Mouse (Mus musculus) intestine, embryonic 14.5 days (tissue): ENCODE data around the gene Eps15. TPM values are rescaled to one million over a fixed set of nuclear protein-coding genes. Genes with fewer than 3 reads are reported as not detected.

Experiments used
- ATAC-seq: fragments of 200-750 bp; cut with Nextera tagmentation; replicated peaks from 2 replicates; pipeline ENCODE4 v1.8.0; 2017; ENCODE audit warnings: low read depth, moderate number of reproducible peaks, moderate TSS enrichment, moderate library complexity; ENCODE audit not compliant: low FRiP score, low TSS enrichment
- DNase-seq: peaks from one replicate; pipeline ENCODE4 v3.0.0-alpha.2; 2018; ENCODE audit warnings: low spot score
- H3K27ac ChIP-seq: fragments of 300-500 bp; sonication (generic); 2 replicates; pipeline ENCODE4 v1.5.1; 2014; ENCODE audit warnings: low read depth, mild to moderate bottlenecking, control low read depth
- H3K27me3 ChIP-seq: fragments of 300-500 bp; sonication (generic); replicated peaks from 2 replicates; pipeline ENCODE4 v1.6.1; 2014; ENCODE audit warnings: low read length, control low read depth; ENCODE audit not compliant: control insufficient read depth, insufficient read depth
- H3K36me3 ChIP-seq: fragments of 300-500 bp; sonication (generic); 2 replicates; pipeline ENCODE4 v1.6.1; 2014; ENCODE audit warnings: low read length, control low read depth; ENCODE audit not compliant: control insufficient read depth, insufficient read depth
- H3K4me1 ChIP-seq: fragments of 300-500 bp; sonication (generic); replicated peaks from 2 replicates; pipeline ENCODE4 v1.6.1; 2014; ENCODE audit warnings: low read length, control low read depth, mixed read lengths; ENCODE audit not compliant: control insufficient read depth, insufficient read depth
- H3K4me2 ChIP-seq: fragments of 300-500 bp; sonication (generic); 2 replicates; pipeline ENCODE4 v1.6.1; 2014; ENCODE audit warnings: low read length
- H3K4me3 ChIP-seq: fragments of 300-500 bp; sonication (generic); 2 replicates; pipeline ENCODE4 v1.5.1; 2014; ENCODE audit warnings: low read depth, low read length, control low read depth, mixed read lengths
- H3K9ac ChIP-seq: fragments of 300-500 bp; sonication (generic); 2 replicates; pipeline ENCODE4 v1.6.1; 2014; ENCODE audit warnings: mild to moderate bottlenecking, low read length
- H3K9me3 ChIP-seq: fragments of 300-500 bp; sonication (generic); 2 replicates; pipeline ENCODE4 v1.6.1; 2016; ENCODE audit warnings: low read length, control low read depth; ENCODE audit not compliant: control insufficient read depth
- WGBS: fragments of 180-500 bp; shearing (Covaris S2); extraction: QIAGEN DNeasy Blood & Tissue Kit; methylation state at CpG from one replicate; pipeline ENCODE4 v1.1.7; 2014; 5-methylcytosine and 5-hydroxymethylcytosine counted together
- polyA plus RNA-seq: library from polyadenylated mRNA; unstranded; fragments of >200 nt; fragmentation: Nextera tagmentation; extraction: Ambion mirVana; gene quantifications from 2 replicates; pipeline ENCODE4 v1.2.1, GENCODE M21; 2014

The Eps15 gene
- polyA plus RNA-seq, 1 experiment from 2014 or later, result 36.6 TPM

DNA sequence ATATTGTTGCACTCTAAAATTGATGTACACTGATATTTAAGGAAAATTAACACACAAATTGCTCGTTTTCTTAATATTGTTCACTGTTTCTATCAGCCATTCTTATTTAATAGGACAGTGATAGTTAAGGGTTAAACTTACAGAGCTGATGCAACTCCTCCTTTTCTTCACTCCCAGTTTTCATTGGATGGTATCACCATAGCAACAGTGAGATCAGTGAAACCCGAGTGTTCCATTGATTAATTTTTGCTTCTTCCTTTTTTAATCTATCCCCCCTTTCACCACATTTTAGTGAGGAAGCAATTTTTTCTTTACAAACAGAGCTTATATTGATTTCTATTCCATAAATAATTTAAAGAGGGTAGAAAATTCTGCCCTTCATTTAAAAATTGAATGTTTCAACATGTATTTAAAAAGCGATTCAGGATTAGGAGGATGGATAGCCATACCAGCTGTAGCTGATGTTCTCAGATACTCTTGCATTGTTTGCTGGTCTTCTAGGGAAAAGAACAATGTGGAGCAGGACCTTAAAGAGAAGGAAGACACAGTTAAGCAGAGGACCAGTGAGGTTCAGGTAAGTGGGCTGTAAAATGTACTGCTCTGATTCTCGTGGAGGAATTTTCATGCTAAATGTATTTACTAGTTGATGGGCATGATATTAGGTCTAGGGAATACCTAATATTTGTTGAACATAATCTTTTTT lies 62.9 kb downstream of the Eps15 start:
- Histone ChIP-seq H3K27me3 (no peaks in the 10 kb centered on the region), H3K4me3 (no peak overlapping the region), H3K4me1 (no peaks in the 10 kb centered on the region), H3K9me3 (no peaks in the 10 kb centered on the region), H3K36me3 (peaks cover 6% of the 10 kb centered on the region; the same call in 1 of the 2 replicates), H3K9ac (no peak overlapping the region), H3K4me2 (no peak overlapping the region), H3K27ac (no peak overlapping the region)
- DNase-seq (no peak), ATAC-seq (no peak)
- WGBS, result 54% methylated on average over 4 of the region's 4 CpGs

DNA sequence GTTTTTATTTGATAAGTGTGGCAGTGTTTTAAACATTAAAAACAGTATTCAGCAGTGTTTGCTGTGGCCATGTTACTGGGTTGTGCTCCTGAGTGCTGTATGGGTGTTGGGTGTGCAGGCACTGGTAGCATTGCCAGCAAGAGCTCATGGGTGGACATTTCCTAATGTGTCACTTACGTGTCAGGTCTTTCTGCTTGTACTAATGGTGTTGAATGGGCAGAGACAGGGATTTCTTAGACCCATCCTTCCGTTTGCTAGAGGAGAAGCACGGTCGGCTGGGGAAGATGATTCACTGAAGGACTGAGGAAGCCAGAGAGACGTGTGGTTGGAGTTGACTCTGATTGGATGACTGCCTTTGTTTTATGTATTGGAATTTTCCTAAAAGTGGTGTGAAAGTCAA lies 63.8 kb downstream of the Eps15 start:
- H3K27me3 ChIP-seq, result no peaks in the 10 kb centered on the region
- no peak overlapping the region for H3K4me2 ChIP-seq
- no peak overlapping the region for H3K9ac ChIP-seq
- ATAC-seq (no peak), DNase-seq (no peak)
- no peak overlapping the region for H3K27ac ChIP-seq
- H3K36me3 ChIP-seq, result peaks cover 3% of the 10 kb centered on the region; the same call in 1 of the 2 replicates
- no peaks in the 10 kb centered on the region for H3K9me3 ChIP-seq
- 87% methylated on average over 5 of the region's 5 CpGs for WGBS
- H3K4me3 ChIP-seq, result no peak overlapping the region
- no peaks in the 10 kb centered on the region for H3K4me1 ChIP-seq

DNA sequence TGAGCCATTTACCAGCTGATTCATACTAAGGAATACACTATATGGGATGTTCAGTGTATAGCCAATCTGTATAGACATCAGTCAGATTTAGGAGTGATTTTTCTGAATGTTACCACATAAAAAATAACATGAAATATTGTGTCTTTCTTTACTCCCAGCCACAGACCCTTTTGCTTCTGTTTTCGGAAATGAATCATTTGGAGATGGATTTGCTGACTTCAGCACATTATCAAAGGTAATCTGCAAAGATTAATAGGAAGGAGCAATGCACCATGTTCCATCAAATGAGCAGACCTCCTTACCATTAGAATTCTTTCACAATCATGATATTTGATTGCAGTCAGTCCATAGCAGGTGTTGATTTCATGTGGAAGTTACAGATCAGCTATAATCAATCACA lies 98.0 kb downstream of the Eps15 start:
- no peak overlapping the region for H3K9ac ChIP-seq
- WGBS, result 92% methylated on average over 1 of the region's 1 CpGs
- H3K9me3 ChIP-seq, result no peaks in the 10 kb centered on the region

DNA sequence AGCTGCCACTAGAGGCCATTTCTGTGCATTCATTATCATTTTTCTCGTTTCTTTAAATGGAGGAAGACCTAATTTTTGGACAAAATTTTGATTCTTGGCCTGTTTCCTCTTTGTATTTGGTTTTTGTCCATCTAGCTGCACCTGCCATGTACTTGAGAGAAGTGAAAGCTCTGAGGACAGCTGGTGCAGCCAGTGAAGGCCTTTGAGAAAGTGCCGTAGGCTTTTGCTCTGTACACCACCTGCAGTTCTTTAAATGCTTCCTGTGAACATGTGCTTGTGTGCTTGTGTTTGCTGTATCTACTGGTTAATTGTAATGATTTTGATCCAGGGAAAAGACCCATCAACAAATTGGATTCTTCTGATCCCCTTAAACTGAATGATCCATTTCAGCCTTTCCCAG lies 102.4 kb downstream of the Eps15 start:
- Histone ChIP-seq H3K4me1 (no peaks in the 10 kb centered on the region), H3K9ac (no peak overlapping the region), H3K27me3 (no peaks in the 10 kb centered on the region), H3K36me3 (peaks cover 29% of the 10 kb centered on the region), H3K27ac (no peak overlapping the region), H3K4me2 (no peak overlapping the region), H3K9me3 (no peaks in the 10 kb centered on the region), H3K4me3 (no peak overlapping the region)
- 85% methylated on average over 2 of the region's 2 CpGs for WGBS
- DNase-seq (no peak), ATAC-seq (no peak)

More for the DNA sequence above, 98.0 kb downstream of the Eps15 start:
- Histone ChIP-seq H3K4me2 (no peak overlapping the region), H3K27ac (no peak overlapping the region), H3K4me1 (no peaks in the 10 kb centered on the region), H3K27me3 (no peaks in the 10 kb centered on the region), H3K36me3 (peaks cover 31% of the 10 kb centered on the region), H3K4me3 (no peak overlapping the region)
- DNase-seq, result no peak
- no peak for ATAC-seq

DNA sequence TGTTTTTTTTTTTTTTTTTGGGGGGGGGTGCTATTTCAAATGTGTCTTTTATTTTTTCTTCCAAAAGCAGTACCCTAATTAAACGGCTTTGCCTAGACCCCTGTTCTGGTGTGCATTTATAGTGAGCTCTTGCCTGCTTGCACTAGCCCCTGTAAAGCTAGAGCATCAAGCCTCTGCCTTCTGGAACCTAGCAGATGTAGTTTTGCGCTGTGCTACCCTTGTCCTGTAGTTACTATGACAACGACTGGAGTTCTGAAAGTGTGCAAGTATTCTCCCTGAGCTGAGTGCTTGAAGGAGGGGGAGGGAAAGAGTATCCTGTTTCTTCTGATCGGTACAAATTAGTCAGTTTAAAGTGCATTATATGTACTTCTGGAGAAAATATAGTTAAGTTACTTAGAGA lies 105.5 kb downstream of the Eps15 start:
- no peak for ATAC-seq
- Histone ChIP-seq H3K27ac (no peak overlapping the region), H3K4me1 (no peaks in the 10 kb centered on the region), H3K4me3 (no peak overlapping the region), H3K36me3 (peaks cover 12% of the 10 kb centered on the region; the same call in 1 of the 2 replicates), H3K9ac (no peak overlapping the region), H3K27me3 (no peaks in the 10 kb centered on the region), H3K4me2 (no peak overlapping the region), H3K9me3 (no peaks in the 10 kb centered on the region)
- WGBS, result 65% methylated on average over 4 of the region's 4 CpGs
- no peak for DNase-seq

DNA sequence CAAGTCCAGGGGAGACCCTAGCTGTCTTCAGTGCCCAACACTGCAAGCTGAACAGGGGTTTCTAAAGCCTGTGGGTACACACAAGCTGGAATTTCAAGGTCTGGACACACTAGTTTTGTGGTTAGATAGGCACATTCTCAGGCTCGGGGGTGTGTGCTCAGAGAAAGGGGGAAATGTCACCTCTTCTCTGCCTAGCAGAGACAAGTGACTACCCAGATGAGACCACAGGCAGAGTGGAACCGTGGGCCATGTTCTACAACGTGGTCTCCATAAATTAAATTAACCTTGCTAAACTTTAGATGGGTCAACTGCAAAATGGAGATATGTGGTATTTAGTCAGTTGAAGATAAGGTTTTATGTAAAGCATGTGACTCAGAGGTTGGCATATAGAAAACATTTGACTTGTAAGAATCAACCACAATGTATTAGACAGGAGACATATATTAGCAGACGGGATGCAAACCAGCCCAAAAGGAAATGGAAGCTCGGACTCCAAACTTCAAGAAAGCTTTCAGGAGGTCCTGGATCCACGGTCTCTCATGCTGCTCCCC lies 113.2 kb downstream of the Eps15 start:
- 72% methylated on average over 6 of the region's 6 CpGs for WGBS
- H3K27me3 ChIP-seq, result no peaks in the 10 kb centered on the region

DNA sequence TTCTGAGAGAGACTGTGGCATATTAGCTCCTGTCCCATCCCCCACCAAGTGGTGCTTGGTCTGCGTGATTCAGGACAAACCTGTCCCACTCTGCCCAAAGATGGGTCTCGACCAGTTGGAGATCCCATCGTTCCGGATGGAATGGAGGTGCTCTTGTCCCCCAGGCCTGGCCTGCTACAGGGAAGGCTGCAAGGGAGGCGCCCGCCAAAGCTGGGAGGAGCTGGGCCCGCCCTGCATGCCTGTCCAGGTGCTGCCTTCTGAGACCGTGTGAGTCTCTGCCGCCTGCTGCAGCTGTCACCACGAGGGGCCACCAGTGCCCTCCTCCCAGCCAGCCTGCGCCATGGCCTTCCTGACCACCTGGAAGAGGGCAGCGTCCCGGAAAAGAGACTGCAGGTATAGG lies 113.8 kb downstream of the Eps15 start:
- WGBS, result 9% methylated on average over 13 of the region's 13 CpGs
- Histone ChIP-seq H3K4me1 (no peaks in the 10 kb centered on the region), H3K9ac (0 out of 2 replicates have a peak overlapping the region, but pooled peaks have one; percentile 20), H3K27me3 (no peaks in the 10 kb centered on the region), H3K4me3 (no peak overlapping the region; the same call in 1 of the 2 replicates), H3K4me2 (peak overlapping the region; percentile 46), H3K9me3 (no peaks in the 10 kb centered on the region), H3K36me3 (peaks cover under 1% of the 10 kb centered on the region; the same call in 1 of the 2 replicates), H3K27ac (no peak overlapping the region)
- ATAC-seq (peak; percentile 82), DNase-seq (peak; percentile 67)

More for the DNA sequence above, 113.2 kb downstream of the Eps15 start:
- no peak overlapping the region for H3K27ac ChIP-seq
- H3K4me3 ChIP-seq, result no peak overlapping the region
- H3K9me3 ChIP-seq, result no peaks in the 10 kb centered on the region
- ATAC-seq (no peak), DNase-seq (no peak)
- peaks cover 3% of the 10 kb centered on the region; the same call in 1 of the 2 replicates for H3K36me3 ChIP-seq
- no peak overlapping the region for H3K4me2 ChIP-seq
- no peak overlapping the region for H3K9ac ChIP-seq
- H3K4me1 ChIP-seq, result no peaks in the 10 kb centered on the region

DNA sequence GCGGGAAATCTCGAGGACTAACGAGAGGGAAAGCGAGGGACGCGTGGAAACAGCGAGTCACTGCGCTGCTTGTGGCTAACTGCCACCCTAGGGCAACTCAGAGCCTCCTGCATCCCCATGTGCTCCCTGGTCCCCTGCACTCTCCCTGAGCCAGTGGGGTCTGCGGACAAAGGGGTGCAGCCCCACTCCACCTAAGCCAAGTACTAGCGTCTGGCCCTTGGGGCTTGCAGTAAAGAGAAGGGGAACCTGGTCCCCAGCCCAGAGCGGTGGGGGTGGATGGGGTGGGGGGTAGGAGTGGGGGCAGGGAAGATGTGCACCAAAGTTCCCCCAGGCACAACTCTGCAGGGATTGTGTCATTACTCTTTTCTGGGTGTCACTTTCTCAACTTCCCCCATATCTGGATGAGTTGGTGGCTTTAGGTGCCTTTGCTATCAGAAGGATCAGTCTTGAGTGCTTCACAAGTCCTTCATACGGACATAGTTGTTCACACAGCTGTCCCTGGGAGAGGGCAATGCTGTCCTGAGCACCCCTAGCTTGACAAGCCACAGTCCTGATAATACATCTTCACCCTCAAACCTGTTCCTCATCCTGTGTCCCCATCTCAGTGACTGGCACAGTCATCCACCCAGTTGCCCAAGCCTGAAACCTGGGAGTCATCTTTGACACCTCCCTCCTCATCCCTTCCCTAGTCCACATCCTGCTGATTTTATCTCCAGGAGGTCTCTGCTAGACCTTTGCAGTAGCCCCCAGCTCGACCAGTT lies 114.4 kb downstream of the Eps15 start:
- Histone ChIP-seq H3K9me3 (no peaks in the 10 kb centered on the region), H3K9ac (0 out of 2 replicates have a peak overlapping the region, but pooled peaks have one; percentile 20), H3K36me3 (no peaks in the 10 kb centered on the region), H3K27me3 (no peaks in the 10 kb centered on the region), H3K27ac (no peak overlapping the region), H3K4me1 (no peaks in the 10 kb centered on the region), H3K4me2 (peak overlapping the region; percentile 46), H3K4me3 (no peak overlapping the region; the same call in 1 of the 2 replicates)
- WGBS, result 34% methylated on average over 13 of the region's 13 CpGs
- DNase-seq, result no peak
- peak; percentile 56 for ATAC-seq
